Mouse (Mus musculus) thymus, postnatal 0 days (tissue): ENCODE measurements around the gene Gpr26. TPM values are rescaled to one million over a fixed set of nuclear protein-coding genes. Genes with fewer than 3 reads are reported as not detected.

ENCODE experiments used
- DNase-seq: peaks from one replicate; pipeline ENCODE4 v3.0.0-alpha.2; 2015; ENCODE audit warnings: low spot score
- polyA plus RNA-seq: library from polyadenylated mRNA; unstranded; fragments of >200 nt; fragmentation: Nextera tagmentation; extraction: Ambion mirVana; gene quantifications from 2 replicates; pipeline ENCODE4 v1.2.1, GENCODE M21; 2015

The Gpr26 gene
- polyA plus RNA-seq = not detected in 2 replicates

GRCm38 (mm10) chr7:131966023-131966915, at the start of gene Gpr26:
TSS of gene Gpr26 (plus strand) at chr7:131966460.
- DNase-seq = no peak

GRCm38 (mm10) chr7:131917384-131917783, 48.9 kb upstream of the Gpr26 start:
- no peak for DNase-seq

- no peak for DNase-seq
Observed at GRCm38 (mm10) chr7:131927288-131928050, 38.8 kb upstream of the Gpr26 start.

GRCm38 (mm10) chr7:131937611-131938010, 28.6 kb upstream of the Gpr26 start:
- no peak for DNase-seq

- DNase-seq = no peak
Observed at GRCm38 (mm10) chr7:131951131-131951530, 15.1 kb upstream of the Gpr26 start.

GRCm38 (mm10) chr7:131953402-131953801, 12.9 kb upstream of the Gpr26 start:
- DNase-seq = no peak

- no peak for DNase-seq
Observed at GRCm38 (mm10) chr7:131958705-131959104, 7.6 kb upstream of the Gpr26 start.

- DNase-seq = no peak
Observed at GRCm38 (mm10) chr7:131960551-131960950, 5.7 kb upstream of the Gpr26 start.

- DNase-seq = no peak
Observed at GRCm38 (mm10) chr7:131966916-131967494, 745 bp downstream of the Gpr26 start.

- no peak for DNase-seq
Observed at GRCm38 (mm10) chr7:131970255-131970654, 4.0 kb downstream of the Gpr26 start.

- DNase-seq = no peak
Observed at GRCm38 (mm10) chr7:131975867-131976266, 9.6 kb downstream of the Gpr26 start.

GRCm38 (mm10) chr7:131978609-131979008, 12.3 kb downstream of the Gpr26 start:
- no peak for DNase-seq

GRCm38 (mm10) chr7:131989056-131989455, 22.8 kb downstream of the Gpr26 start:
- no peak for DNase-seq

- no peak for DNase-seq
Observed at GRCm38 (mm10) chr7:131992226-131992625, 26.0 kb downstream of the Gpr26 start.

GRCm38 (mm10) chr7:131992873-131993272, 26.6 kb downstream of the Gpr26 start:
- DNase-seq = no peak

- DNase-seq = no peak
Observed at GRCm38 (mm10) chr7:132005996-132006696, 39.9 kb downstream of the Gpr26 start.

GRCm38 (mm10) chr7:132009002-132009401, 42.7 kb downstream of the Gpr26 start:
- DNase-seq = no peak

- DNase-seq = no peak
Observed at GRCm38 (mm10) chr7:132012969-132013679, 46.9 kb downstream of the Gpr26 start.

- DNase-seq = no peak
Observed at GRCm38 (mm10) chr7:132013970-132014369, 47.7 kb downstream of the Gpr26 start.

- DNase-seq = no peak
Observed at GRCm38 (mm10) chr7:132015193-132015592, 48.9 kb downstream of the Gpr26 start.

- no peak for DNase-seq
Observed at GRCm38 (mm10) chr7:132015933-132016332, 49.7 kb downstream of the Gpr26 start.
